Mouse (Mus musculus) cerebellum, postnatal 25 days (tissue): ENCODE data around the gene Shld1.
A peak's percentile ranks its signal among the peaks of the same experiment; 100 is the strongest.

ENCODE experiments used
- DNase-seq, 2 experiments: peaks; one replicate each; pipeline ENCODE4 v3.0.0; 2021; ENCODE audit warnings: mixed read lengths in 2 of 2

Gene Shld1

GRCm38 (mm10) chr2:132686756-132687737 is at the start of gene Shld1:
Gene Shld1, plus strand, starts transcription at chr2:132686931.
- peak; percentile 89 to 91 for DNase-seq

GRCm38 (mm10) chr2:132638306-132638705 is 48.4 kb upstream of the Shld1 start:
- no peak for DNase-seq

GRCm38 (mm10) chr2:132639337-132639736 is 47.4 kb upstream of the Shld1 start:
- no peak for DNase-seq

GRCm38 (mm10) chr2:132641196-132641595 is 45.5 kb upstream of the Shld1 start:
- no peak for DNase-seq

- DNase-seq = no peak
These were observed 43.6 kb upstream of the Shld1 start for GRCm38 (mm10) chr2:132643161-132643560.

- DNase-seq = no peak
These were observed 39.6 kb upstream of the Shld1 start for GRCm38 (mm10) chr2:132646856-132647745.

GRCm38 (mm10) chr2:132649352-132649870 is 37.3 kb upstream of the Shld1 start:
- no peak for DNase-seq

GRCm38 (mm10) chr2:132650546-132650945 is 36.2 kb upstream of the Shld1 start:
- no peak for DNase-seq

- DNase-seq = no peak
These were observed 34.3 kb upstream of the Shld1 start for GRCm38 (mm10) chr2:132652476-132652875.

- DNase-seq = no peak
These were observed 31.8 kb upstream of the Shld1 start for GRCm38 (mm10) chr2:132654834-132655495.

- no peak for DNase-seq
These were observed 29.5 kb upstream of the Shld1 start for GRCm38 (mm10) chr2:132657186-132657585.

GRCm38 (mm10) chr2:132658412-132659120 is 28.2 kb upstream of the Shld1 start:
- no peak for DNase-seq

GRCm38 (mm10) chr2:132669091-132669490 is 17.6 kb upstream of the Shld1 start:
- no peak for DNase-seq

GRCm38 (mm10) chr2:132670290-132670689 is 16.4 kb upstream of the Shld1 start:
- no peak for DNase-seq

- DNase-seq = no peak
These were observed 14.6 kb upstream of the Shld1 start for GRCm38 (mm10) chr2:132672121-132672520.

- DNase-seq = no peak
These were observed 10.6 kb upstream of the Shld1 start for GRCm38 (mm10) chr2:132676111-132676510.

GRCm38 (mm10) chr2:132685001-132685400 is 1.7 kb upstream of the Shld1 start:
- no peak for DNase-seq

GRCm38 (mm10) chr2:132688611-132689021 is 1.9 kb downstream of the Shld1 start:
- DNase-seq = no peak

- DNase-seq = no peak
These were observed 2.4 kb downstream of the Shld1 start for GRCm38 (mm10) chr2:132689188-132689568.

- peak; percentile 33 to 43 for DNase-seq
These were observed 3.0 kb downstream of the Shld1 start for GRCm38 (mm10) chr2:132689569-132690231.

GRCm38 (mm10) chr2:132691731-132692130 is 5.0 kb downstream of the Shld1 start:
- DNase-seq = no peak
